9 mouse cellular contexts compared by ENCODE assay signal in the genomic region with DNA sequence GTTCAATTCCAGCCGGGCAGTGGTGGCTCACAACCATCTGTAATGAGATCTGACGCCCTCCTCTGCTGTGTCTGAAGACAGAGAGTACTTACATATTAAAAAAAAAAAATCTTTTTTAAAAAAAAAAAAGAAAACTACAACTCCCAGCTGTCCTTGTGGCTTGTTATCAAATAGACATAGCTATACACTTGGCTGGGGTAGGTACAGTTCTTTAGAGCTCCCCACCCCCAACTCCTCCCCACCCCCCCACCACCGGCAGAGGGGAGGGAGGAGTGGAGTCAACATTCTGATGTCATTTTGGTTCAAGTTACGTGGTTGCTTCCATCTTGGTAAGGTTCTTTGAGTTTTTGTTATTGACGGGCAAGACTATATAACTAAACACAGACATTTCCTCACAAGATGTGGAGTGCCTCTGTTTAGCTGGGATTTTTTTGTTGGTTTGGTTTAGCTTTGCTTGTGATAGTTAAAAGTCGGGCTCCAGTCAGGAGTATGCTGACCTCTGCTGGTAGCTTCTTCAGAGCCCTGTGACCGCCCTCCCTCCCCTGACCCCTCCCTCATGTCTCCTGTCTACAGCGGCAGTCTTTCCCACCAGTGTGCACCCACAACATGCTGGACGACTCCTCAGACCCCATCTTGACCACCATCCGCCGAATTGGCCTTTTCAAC. TPM values are rescaled to one million over a fixed set of nuclear protein-coding genes. Genes with fewer than 3 reads are reported as not detected.
A peak's percentile ranks its signal among the peaks of the same experiment; 100 is the strongest.
DNase-seq lines count a peak whose midpoint lies in the region; ATAC-seq and TF ChIP-seq lines count a peak whose summit lies in the region.
"Had no signal": no experiment of that assay in that cellular context is flagged by ENCODE, and none has a peak within 500 bp of the region (broad histone marks: within the 10 kb centered on the region; RNA-seq: fewer than 3 reads in every experiment).

No protein-coding gene starts in this region.

- no peaks in the 10 kb centered on the region for H3K36me3 ChIP-seq in testis, adult 2 months (ENCODE audit: control insufficient read depth, insufficient read depth, low read length)
- H3K36me3 ChIP-seq in midbrain, embryonic 16.5 days (ENCODE audit: control insufficient read depth, insufficient read depth, low read length) = peaks cover 7% of the 10 kb centered on the region; the same call in 1 of the 2 replicates

- TF ChIP-seq CTCF in testis, adult 2 months (IDR thresholded peaks at IDR 0.05; ENCODE audit: control insufficient read depth, insufficient read depth, insufficient replicate concordance, low read depth, low read length) = peak; percentile 19; the same call in 1 of the 2 replicates

- H3K4me1 ChIP-seq in testis, adult 2 months (ENCODE audit: control insufficient read depth, insufficient read depth, low read length) = peaks cover 6% of the 10 kb centered on the region
- H3K4me1 ChIP-seq in midbrain, embryonic 16.5 days (ENCODE audit: control insufficient read depth, insufficient read depth, low read length) = no peaks in the 10 kb centered on the region

- no peak for TF ChIP-seq POLR2A in testis, adult 2 months (IDR thresholded peaks at IDR 0.05; ENCODE audit: control insufficient read depth, low read depth, low read length)

- ATAC-seq in midbrain, embryonic 16.5 days = 0 out of 2 replicates have a peak, but pooled peaks have one; percentile 8

- WGBS in midbrain, embryonic 16.5 days = 43% methylated on average over 11 of the region's 11 CpGs

- H3K9me3 ChIP-seq in midbrain, embryonic 16.5 days (replicated peaks; ENCODE audit: control insufficient read depth, low read length, poor library complexity, severe bottlenecking) = no peaks in the 10 kb centered on the region

- DNase-seq in adrenal gland, postnatal 10 days = peak; percentile 66
- no peak for DNase-seq in adrenal gland, adult 2 months
- no peak for DNase-seq in testis, postnatal 14 days (ENCODE audit: low spot score)
- peak; percentile 47 to 57 for DNase-seq in kidney, postnatal 25 days
- no peak for DNase-seq in ovary, postnatal 10 days (ENCODE audit: low spot score)
- no peak for DNase-seq in right cerebral cortex, postnatal 4 days

- H3K4me3 ChIP-seq in testis, adult 2 months (ENCODE audit: control insufficient read depth, low read depth, low read length) = no peak overlapping the region
- H3K4me3 ChIP-seq in midbrain, embryonic 16.5 days (ENCODE audit: low read depth, low read length) = no peak overlapping the region

- H3K4me2 ChIP-seq in midbrain, embryonic 16.5 days (ENCODE audit: low read length) = no peak overlapping the region

- no peaks in the 10 kb centered on the region for H3K27me3 ChIP-seq in testis, adult 2 months (ENCODE audit: control insufficient read depth, insufficient read depth, low read length)
- H3K27me3 ChIP-seq in midbrain, embryonic 16.5 days (ENCODE audit: control insufficient read depth, insufficient read depth, low read depth, low read length) = no peaks in the 10 kb centered on the region

- no peak overlapping the region for H3K27ac ChIP-seq in testis, adult 2 months (ENCODE audit: control insufficient read depth, insufficient read depth, low read depth, low read length)
- H3K27ac ChIP-seq in midbrain, embryonic 16.5 days (ENCODE audit: low read length) = no peak overlapping the region

- H3K9ac ChIP-seq in midbrain, embryonic 16.5 days (ENCODE audit: low read depth, low read length) = no peak overlapping the region

RNA-seq across cellular contexts. Expression of a gene that starts 9.6 kb away (rescaled TPM):
- total RNA-seq in adrenal gland, postnatal 10 days (2021) = 10 to 100 TPM; 50.2 to 58.9 TPM
- total RNA-seq in adrenal gland, adult 2 months (2021) = 10 to 100 TPM; 38.2 to 52.3 TPM
- polyA plus RNA-seq in adrenal gland, adult 2 months (2012; rRNA removed) = 70.2 and 89.3 TPM in 2 replicates
- polyA plus RNA-seq in testis, adult 2 months (2012; rRNA removed) = 173 and 197 TPM in 2 replicates
- 103 and 110 TPM in 2 replicates for polyA plus RNA-seq in midbrain, embryonic 16.5 days (2015; fragmentation: Nextera tagmentation; extraction: Ambion mirVana)

RNA-seq across cellular contexts. Expression of a gene that starts 12.2 kb away (rescaled TPM):
- total RNA-seq in adrenal gland, postnatal 10 days (2021) = 100 to 1,000 TPM; 527 to 606 TPM
- total RNA-seq in adrenal gland, adult 2 months (2021) = 1,000 to 10,000 TPM; 1,338 to 1,480 TPM
- 7,024 and 7,397 TPM in 2 replicates for polyA plus RNA-seq in adrenal gland, adult 2 months (2012; rRNA removed)
- polyA plus RNA-seq in testis, adult 2 months (2012; rRNA removed) = 152 and 188 TPM in 2 replicates
- polyA plus RNA-seq in midbrain, embryonic 16.5 days (2015; fragmentation: Nextera tagmentation; extraction: Ambion mirVana) = 5,323 and 5,449 TPM in 2 replicates

RNA-seq across cellular contexts. Expression of a gene that starts 12.8 kb away (rescaled TPM):
- 10 to 100 TPM; 66.7 to 92.5 TPM for total RNA-seq in adrenal gland, postnatal 10 days (2021)
- total RNA-seq in adrenal gland, adult 2 months (2021) = 10 to 100 TPM; 46.4 to 57.6 TPM
- 64.0 and 82.1 TPM in 2 replicates for polyA plus RNA-seq in adrenal gland, adult 2 months (2012; rRNA removed)
- 1.7 and 2.3 TPM in 2 replicates for polyA plus RNA-seq in testis, adult 2 months (2012; rRNA removed)
- polyA plus RNA-seq in midbrain, embryonic 16.5 days (2015; fragmentation: Nextera tagmentation; extraction: Ambion mirVana) = 20.9 and 21.8 TPM in 2 replicates

RNA-seq across cellular contexts. Expression of a gene that starts 19.2 kb away (rescaled TPM):
- total RNA-seq in adrenal gland, postnatal 10 days (2021) = 10 to 100 TPM; 52.7 to 53.6 TPM
- total RNA-seq in adrenal gland, adult 2 months (2021) = 10 to 100 TPM; 52.5 to 60.6 TPM
- 148 and 158 TPM in 2 replicates for polyA plus RNA-seq in adrenal gland, adult 2 months (2012; rRNA removed)
- 24.9 and 26.3 TPM in 2 replicates for polyA plus RNA-seq in testis, adult 2 months (2012; rRNA removed)
- polyA plus RNA-seq in midbrain, embryonic 16.5 days (2015; fragmentation: Nextera tagmentation; extraction: Ambion mirVana) = 232 and 243 TPM in 2 replicates

RNA-seq across cellular contexts. Expression of a gene that starts 26.8 kb away (rescaled TPM):
- total RNA-seq in adrenal gland, postnatal 10 days (2021) = not detected
- total RNA-seq in adrenal gland, adult 2 months (2021) = not detected
- polyA plus RNA-seq in adrenal gland, adult 2 months (2012; rRNA removed) = not detected in 2 replicates
- 32.8 and 38.1 TPM in 2 replicates for polyA plus RNA-seq in testis, adult 2 months (2012; rRNA removed)
- polyA plus RNA-seq in midbrain, embryonic 16.5 days (2015; fragmentation: Nextera tagmentation; extraction: Ambion mirVana) = 0.39 and 0.88 TPM in 2 replicates
- total RNA-seq: hematopoietic stem cell, adult 5-6 weeks had no signal

Comparison
In these comparisons a context has a peak if more than half of its experiments do, and no peak if none do; other contexts are left out.
1. DNase-seq: peak in adrenal gland, postnatal 10 days (single experiment) and kidney, postnatal 25 days (2 of 2); none in adrenal gland, adult 2 months (single experiment), testis, postnatal 14 days (single experiment), ovary, postnatal 10 days (single experiment) and right cerebral cortex, postnatal 4 days (single experiment).
2. RNA of a gene that starts 12.2 kb away (polyA plus RNA-seq): 7,024 to 7,397 TPM in adrenal gland, adult 2 months and 5,323 to 5,449 TPM in midbrain, embryonic 16.5 days; 152 to 188 TPM in testis, adult 2 months; every median in the first group is over 10 times any median in the second.